Mouse (Mus musculus) embryonic facial prominence, embryonic 13.5 days (tissue): ENCODE measurements around the gene Kif3a. TPM values are rescaled to one million over a fixed set of nuclear protein-coding genes. Genes with fewer than 3 reads are reported as not detected.

Experiments used
- ATAC-seq: fragments of 200-750 bp; cut with Nextera tagmentation; 2 replicates; pipeline ENCODE4 v1.8.0; 2017; ENCODE audit warnings: low read depth; ENCODE audit not compliant: insufficient number of reproducible peaks, insufficient read depth, low FRiP score, low TSS enrichment
- H3K27ac ChIP-seq: fragments of 300-500 bp; sonication (generic); 2 replicates; pipeline ENCODE4 v1.5.1; 2015; ENCODE audit warnings: moderate library complexity, mild to moderate bottlenecking, inconsistent platforms
- H3K27me3 ChIP-seq: fragments of 300-500 bp; sonication (generic); 2 replicates; pipeline ENCODE4 v1.6.1; 2015; ENCODE audit warnings: mild to moderate bottlenecking, inconsistent platforms
- H3K36me3 ChIP-seq: fragments of 300-500 bp; sonication (generic); 2 replicates; pipeline ENCODE4 v1.6.1; 2015; ENCODE audit warnings: mild to moderate bottlenecking, inconsistent platforms
- H3K4me1 ChIP-seq: fragments of 300-500 bp; sonication (generic); 2 replicates; pipeline ENCODE4 v1.6.1; 2015; ENCODE audit warnings: inconsistent platforms
- H3K4me2 ChIP-seq: fragments of 300-500 bp; sonication (generic); 2 replicates; pipeline ENCODE4 v1.6.1; 2015; ENCODE audit warnings: moderate library complexity, mild to moderate bottlenecking, inconsistent platforms
- H3K4me3 ChIP-seq: fragments of 300-500 bp; sonication (generic); 2 replicates; pipeline ENCODE4 v1.5.1; 2015; ENCODE audit warnings: mild to moderate bottlenecking, inconsistent platforms
- H3K9ac ChIP-seq: fragments of 300-500 bp; sonication (generic); 2 replicates; pipeline ENCODE4 v1.6.1; 2015; ENCODE audit warnings: mild to moderate bottlenecking, inconsistent platforms
- H3K9me3 ChIP-seq: fragments of 300-500 bp; sonication (generic); 2 replicates; pipeline ENCODE4 v1.6.1; 2016; ENCODE audit warnings: inconsistent platforms
- WGBS: fragments of 180-500 bp; shearing (Covaris S2); methylation state at CpG from one replicate; pipeline ENCODE4 v1.1.7; 2015; ENCODE audit warnings: mixed read lengths; 5-methylcytosine and 5-hydroxymethylcytosine counted together
- polyA plus RNA-seq: library from polyadenylated mRNA; unstranded; fragments of >200 nt; fragmentation: Nextera tagmentation; extraction: Ambion mirVana; gene quantifications from 2 replicates; pipeline ENCODE4 v1.2.1, GENCODE M21; 2015

The Kif3a gene
- polyA plus RNA-seq, 1 experiment from 2014 or later: 118 TPM

- WGBS: 79% methylated on average over 7 of the region's 7 CpGs
- Histone ChIP-seq H3K36me3 (no peaks in the 10 kb centered on the region), H3K4me3 (no peak within 1 kb of the TSS), H3K9ac (no peak within 1 kb of the TSS), H3K27ac (no peak within 1 kb of the TSS), H3K4me1 (no peaks in the 10 kb centered on the region), H3K27me3 (no peaks in the 10 kb centered on the region), H3K9me3 (no peaks in the 10 kb centered on the region), H3K4me2 (no peak within 1 kb of the TSS)
- no peak for ATAC-seq
These were observed 51.5 kb downstream of the Kif3a start, which contains the start of gene Il4 for GRCm38 (mm10) chr11:53618619-53619198. Il4 (minus strand) TSS chr11:53618669.

- Histone ChIP-seq H3K9me3 (no peaks in the 10 kb centered on the region), H3K9ac (no peak overlapping the region), H3K4me2 (no peak overlapping the region), H3K27ac (no peak overlapping the region), H3K36me3 (no peaks in the 10 kb centered on the region), H3K4me3 (no peak overlapping the region), H3K27me3 (no peaks in the 10 kb centered on the region), H3K4me1 (no peaks in the 10 kb centered on the region)
- WGBS: 71% methylated on average over 6 of the region's 6 CpGs
- ATAC-seq: no peak
These were observed 52.2 kb downstream of the Kif3a start for GRCm38 (mm10) chr11:53619428-53619827.

GRCm38 (mm10) chr11:53620094-53620493 lies 52.9 kb downstream of the Kif3a start:
- no peak for ATAC-seq
- H3K9me3 ChIP-seq: no peaks in the 10 kb centered on the region

GRCm38 (mm10) chr11:53621582-53622439 lies 54.6 kb downstream of the Kif3a start:
- H3K4me2 ChIP-seq: no peak overlapping the region
- no peaks in the 10 kb centered on the region for H3K36me3 ChIP-seq
- no peak overlapping the region for H3K4me3 ChIP-seq
- H3K27ac ChIP-seq: no peak overlapping the region
- no peak for ATAC-seq
- H3K4me1 ChIP-seq: 0 out of 2 replicates have a peak, but pooled peaks cover 3% of the 10 kb centered on the region
- H3K9me3 ChIP-seq: no peaks in the 10 kb centered on the region
- WGBS: 82% methylated on average over 11 of the region's 11 CpGs
- no peak overlapping the region for H3K9ac ChIP-seq
- no peaks in the 10 kb centered on the region for H3K27me3 ChIP-seq

More at GRCm38 (mm10) chr11:53620094-53620493, 52.9 kb downstream of the Kif3a start:
- Histone ChIP-seq H3K36me3 (no peaks in the 10 kb centered on the region), H3K27me3 (no peaks in the 10 kb centered on the region), H3K9ac (no peak overlapping the region), H3K4me2 (no peak overlapping the region), H3K4me1 (no peaks in the 10 kb centered on the region), H3K27ac (no peak overlapping the region), H3K4me3 (no peak overlapping the region)
- 86% methylated on average over 4 of the region's 4 CpGs for WGBS

GRCm38 (mm10) chr11:53622440-53622806 lies 55.2 kb downstream of the Kif3a start:
- ATAC-seq: no peak
- Histone ChIP-seq H3K4me2 (no peak overlapping the region), H3K36me3 (no peaks in the 10 kb centered on the region), H3K27me3 (no peaks in the 10 kb centered on the region), H3K4me3 (no peak overlapping the region), H3K9me3 (no peaks in the 10 kb centered on the region), H3K9ac (no peak overlapping the region), H3K4me1 (0 out of 2 replicates have a peak, but pooled peaks cover 6% of the 10 kb centered on the region), H3K27ac (no peak overlapping the region)
- 81% methylated on average over 6 of the region's 6 CpGs for WGBS

GRCm38 (mm10) chr11:53623573-53623972 lies 56.4 kb downstream of the Kif3a start:
- H3K36me3 ChIP-seq: no peaks in the 10 kb centered on the region
- H3K4me2 ChIP-seq: no peak overlapping the region
- no peak for ATAC-seq
- no peak overlapping the region for H3K27ac ChIP-seq
- no peak overlapping the region for H3K9ac ChIP-seq
- H3K9me3 ChIP-seq: no peaks in the 10 kb centered on the region
- 0 out of 2 replicates have a peak, but pooled peaks cover 6% of the 10 kb centered on the region for H3K4me1 ChIP-seq
- WGBS: 92% methylated on average over 9 of the region's 9 CpGs
- no peaks in the 10 kb centered on the region for H3K27me3 ChIP-seq
- no peak overlapping the region for H3K4me3 ChIP-seq

GRCm38 (mm10) chr11:53624124-53624523 lies 56.9 kb downstream of the Kif3a start:
- Histone ChIP-seq H3K4me3 (no peak overlapping the region), H3K9ac (no peak overlapping the region), H3K27ac (no peak overlapping the region), H3K36me3 (no peaks in the 10 kb centered on the region), H3K27me3 (no peaks in the 10 kb centered on the region), H3K4me1 (0 out of 2 replicates have a peak, but pooled peaks cover 6% of the 10 kb centered on the region), H3K9me3 (no peaks in the 10 kb centered on the region), H3K4me2 (no peak overlapping the region)
- ATAC-seq: no peak
- WGBS: 94% methylated on average over 2 of the region's 2 CpGs

- WGBS: 62% methylated on average over 17 of the region's 17 CpGs
- Histone ChIP-seq H3K4me3 (no peak overlapping the region), H3K9ac (0 out of 2 replicates have a peak overlapping the region, but pooled peaks have one; percentile 11), H3K9me3 (no peaks in the 10 kb centered on the region), H3K4me1 (0 out of 2 replicates have a peak, but pooled peaks cover 6% of the 10 kb centered on the region), H3K4me2 (no peak overlapping the region), H3K27me3 (no peaks in the 10 kb centered on the region), H3K27ac (no peak overlapping the region), H3K36me3 (no peaks in the 10 kb centered on the region)
- no peak for ATAC-seq
These were observed 59.7 kb downstream of the Kif3a start for GRCm38 (mm10) chr11:53626802-53627373.

- no peaks in the 10 kb centered on the region for H3K36me3 ChIP-seq
- no peak overlapping the region for H3K9ac ChIP-seq
- no peaks in the 10 kb centered on the region for H3K9me3 ChIP-seq
- H3K27me3 ChIP-seq: no peaks in the 10 kb centered on the region
- H3K27ac ChIP-seq: no peak overlapping the region
- no peak overlapping the region for H3K4me2 ChIP-seq
- 11% methylated on average over 1 of the region's 1 CpGs for WGBS
- ATAC-seq: no peak; the same call in 1 of the 2 replicates
- H3K4me3 ChIP-seq: no peak overlapping the region
- H3K4me1 ChIP-seq: 0 out of 2 replicates have a peak, but pooled peaks cover 6% of the 10 kb centered on the region
These were observed 60.7 kb downstream of the Kif3a start for GRCm38 (mm10) chr11:53627859-53628258.

GRCm38 (mm10) chr11:53632122-53632733 lies 65.0 kb downstream of the Kif3a start:
- no peak for ATAC-seq
- no peak overlapping the region for H3K4me3 ChIP-seq
- no peak overlapping the region for H3K9ac ChIP-seq

GRCm38 (mm10) chr11:53633644-53634043 lies 66.5 kb downstream of the Kif3a start:
- peaks cover 25% of the 10 kb centered on the region for H3K27me3 ChIP-seq
- H3K9me3 ChIP-seq: no peaks in the 10 kb centered on the region
- H3K4me2 ChIP-seq: no peak overlapping the region
- 87% methylated on average over 7 of the region's 7 CpGs for WGBS
- ATAC-seq: no peak
- no peaks in the 10 kb centered on the region for H3K36me3 ChIP-seq
- H3K4me1 ChIP-seq: peaks cover 22% of the 10 kb centered on the region
- H3K9ac ChIP-seq: no peak overlapping the region
- no peak overlapping the region for H3K27ac ChIP-seq
- no peak overlapping the region for H3K4me3 ChIP-seq

More at GRCm38 (mm10) chr11:53632122-53632733, 65.0 kb downstream of the Kif3a start:
- Histone ChIP-seq H3K27me3 (peaks cover 19% of the 10 kb centered on the region), H3K36me3 (no peaks in the 10 kb centered on the region), H3K4me2 (no peak overlapping the region), H3K9me3 (no peaks in the 10 kb centered on the region), H3K27ac (no peak overlapping the region), H3K4me1 (peaks cover 16% of the 10 kb centered on the region)
- WGBS: 73% methylated on average over 14 of the region's 14 CpGs
